ENCODE assay signal across 8 mouse cellular contexts in the genomic region with DNA sequence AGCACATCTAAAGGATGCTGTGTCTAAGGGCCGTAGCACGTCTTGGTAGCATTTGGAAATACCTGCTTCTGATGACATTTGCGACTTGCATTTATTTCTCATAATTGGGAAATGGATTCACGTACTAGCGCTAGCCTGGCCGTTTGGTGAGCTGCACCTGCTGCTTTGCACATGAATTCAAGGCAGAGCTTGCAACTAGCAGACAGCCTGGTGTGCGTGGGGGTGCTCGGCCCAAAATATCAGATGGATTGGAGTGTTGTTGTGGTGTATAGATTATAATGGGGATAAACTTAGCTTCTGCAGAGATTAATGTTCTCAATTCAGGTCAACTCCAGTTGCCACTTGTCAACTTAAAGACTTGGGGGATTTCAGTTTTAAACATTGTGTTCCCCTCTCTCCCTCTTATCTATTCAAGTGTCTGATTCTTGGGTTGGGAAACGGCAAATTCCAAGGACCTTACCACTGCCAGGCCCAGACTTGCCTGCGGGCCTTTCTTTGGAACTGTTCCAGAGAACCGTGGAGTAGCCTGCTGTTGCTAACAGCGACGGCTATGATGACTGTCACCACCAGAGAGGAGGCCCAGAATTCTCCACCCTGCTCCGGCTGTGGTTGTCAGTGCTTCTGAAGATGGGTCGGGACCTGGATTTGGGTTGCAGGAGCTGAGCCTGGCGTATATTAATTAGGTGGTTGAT. TPM values are rescaled to one million over a fixed set of nuclear protein-coding genes. Genes with fewer than 3 reads are reported as not detected.
DNase-seq lines count a peak whose midpoint lies in the region; ATAC-seq lines count a peak whose summit lies in the region.

No protein-coding gene starts in this region.

- H3K4me3 ChIP-seq in neural tube, embryonic 14.5 days (ENCODE audit: low read depth, low read length) = no peak overlapping the region
- H3K4me3 ChIP-seq in heart, embryonic 16.5 days (ENCODE audit: low read length) = no peak overlapping the region

- H3K4me2 ChIP-seq in neural tube, embryonic 14.5 days (ENCODE audit: low read depth, low read length) = no peak overlapping the region
- H3K4me2 ChIP-seq in heart, embryonic 16.5 days (ENCODE audit: low read depth, low read length) = peak overlapping the region; percentile 36

- WGBS in neural tube, embryonic 14.5 days = 61% methylated on average over 16 of the region's 16 CpGs
- WGBS in heart, embryonic 16.5 days = 43% methylated on average over 16 of the region's 16 CpGs

- peaks cover 31% of the 10 kb centered on the region; the same call in 1 of the 2 replicates for H3K4me1 ChIP-seq in neural tube, embryonic 14.5 days (ENCODE audit: control insufficient read depth, insufficient read depth, low read length)
- H3K4me1 ChIP-seq in heart, embryonic 16.5 days (ENCODE audit: control insufficient read depth, insufficient read depth, low read length) = peaks cover 39% of the 10 kb centered on the region

- DNase-seq in neural tube, embryonic 10.5 days (ENCODE audit: extremely low spot score, low spot score) = no peak
- peak; percentile 49 for DNase-seq in cerebellum, adult 8-10 months
- peak; percentile 67 to 74 for DNase-seq in left cerebral cortex, postnatal 10 days (ENCODE audit: extremely low spot score in 1 of 2, low spot score in 2 of 2)
- peak; percentile 85 to 86 for DNase-seq in right cerebral cortex, postnatal 36 days (ENCODE audit: low spot score in 2 of 2)
- no peak for DNase-seq in thymus, adult 18-20 months
- no peak for DNase-seq in embryo, embryonic 11 days

- intact Hi-C loops in left cerebral cortex, postnatal 10 days (cut with DNase I) = loop anchor here (5.0 kb wide), 1 partner anchor 42 kb away; a partner anchor contains a TSS

- H3K9me3 ChIP-seq in neural tube, embryonic 14.5 days (ENCODE audit: control insufficient read depth, low read length) = no peaks in the 10 kb centered on the region
- H3K9me3 ChIP-seq in heart, embryonic 16.5 days (replicated peaks; ENCODE audit: control insufficient read depth, low read length) = no peaks in the 10 kb centered on the region

- H3K27ac ChIP-seq in neural tube, embryonic 14.5 days (ENCODE audit: low read depth, low read length) = no peak overlapping the region
- peak overlapping the region; percentile 97 for H3K27ac ChIP-seq in heart, embryonic 16.5 days (ENCODE audit: low read length)

- 0 out of 2 replicates have a peak, but pooled peaks have one; percentile 29 for ATAC-seq in neural tube, embryonic 14.5 days (ENCODE audit: low read depth)
- ATAC-seq in heart, embryonic 16.5 days (replicated peaks; ENCODE audit: extremely low read depth, insufficient read depth, low FRiP score) = no peak; the same call in 1 of the 2 replicates

- no peak overlapping the region for H3K9ac ChIP-seq in neural tube, embryonic 14.5 days (replicated peaks; ENCODE audit: low read depth, low read length)
- H3K9ac ChIP-seq in heart, embryonic 16.5 days (ENCODE audit: low read length) = no peak overlapping the region

- H3K27me3 ChIP-seq in neural tube, embryonic 14.5 days (ENCODE audit: control insufficient read depth, insufficient read depth, low read length) = no peaks in the 10 kb centered on the region
- no peaks in the 10 kb centered on the region for H3K27me3 ChIP-seq in heart, embryonic 16.5 days (ENCODE audit: control insufficient read depth, insufficient read depth, low read length)

- no peaks in the 10 kb centered on the region for H3K36me3 ChIP-seq in neural tube, embryonic 14.5 days (ENCODE audit: control insufficient read depth, insufficient read depth, low read length)
- H3K36me3 ChIP-seq in heart, embryonic 16.5 days (ENCODE audit: control insufficient read depth, insufficient read depth) = no peaks in the 10 kb centered on the region

RNA-seq across cellular contexts. Expression of a gene that starts 42.0 kb away (rescaled TPM):
- polyA plus RNA-seq in neural tube, embryonic 14.5 days (2014; fragmentation: Nextera tagmentation; extraction: Ambion mirVana) = 15.1 and 15.7 TPM in 2 replicates
- polyA plus RNA-seq in heart, embryonic 16.5 days (2015; fragmentation: Nextera tagmentation; extraction: Ambion mirVana) = 11.0 and 12.4 TPM in 2 replicates
- 10 to 100 TPM; 26.5 to 28.9 TPM for total RNA-seq in left cerebral cortex, postnatal 10 days (2021)

Comparison
In these comparisons a context has a peak if more than half of its experiments do, and no peak if none do; other contexts are left out.
1. DNase-seq: peak in cerebellum, adult 8-10 months (single experiment), left cerebral cortex, postnatal 10 days (2 of 2) and right cerebral cortex, postnatal 36 days (2 of 2); none in neural tube, embryonic 10.5 days (single experiment), thymus, adult 18-20 months (0 of 2) and embryo, embryonic 11 days (single experiment).